Mouse (Mus musculus) stomach, embryonic 16.5 days (tissue): ENCODE data around the gene Cd52. TPM values are rescaled to one million over a fixed set of nuclear protein-coding genes. Genes with fewer than 3 reads are reported as not detected.
A peak's percentile ranks its signal among the peaks of the same experiment; 100 is the strongest.

Experiments used
- ATAC-seq: fragments of 200-750 bp; cut with Nextera tagmentation; 2 replicates; pipeline ENCODE4 v1.8.0; 2017; ENCODE audit warnings: moderate number of reproducible peaks, moderate TSS enrichment; ENCODE audit not compliant: insufficient read depth, low FRiP score
- H3K27ac ChIP-seq: fragments of 300-500 bp; sonication (generic); 2 replicates; pipeline ENCODE4 v1.5.1; 2014; ENCODE audit warnings: low read length
- H3K27me3 ChIP-seq: fragments of 300-500 bp; sonication (generic); 2 replicates; pipeline ENCODE4 v1.6.1; 2014; ENCODE audit warnings: low read length, control low read depth, mixed read lengths; ENCODE audit not compliant: control insufficient read depth, insufficient read depth
- H3K36me3 ChIP-seq: fragments of 300-500 bp; sonication (generic); 2 replicates; pipeline ENCODE4 v1.6.1; 2014; ENCODE audit warnings: low read length; ENCODE audit not compliant: control insufficient read depth, insufficient read depth
- H3K4me1 ChIP-seq: fragments of 300-500 bp; sonication (generic); 2 replicates; pipeline ENCODE4 v1.6.1; 2014; ENCODE audit warnings: low read length, control low read depth, mixed read lengths; ENCODE audit not compliant: control insufficient read depth, insufficient read depth
- H3K4me2 ChIP-seq: fragments of 300-500 bp; sonication (generic); 2 replicates; pipeline ENCODE4 v1.6.1; 2014; ENCODE audit warnings: low read depth, low read length, mixed read lengths
- H3K4me3 ChIP-seq: fragments of 300-500 bp; sonication (generic); replicated peaks from 2 replicates; pipeline ENCODE4 v1.5.1; 2014; ENCODE audit warnings: mild to moderate bottlenecking, low read length
- H3K9ac ChIP-seq: fragments of 300-500 bp; sonication (generic); 2 replicates; pipeline ENCODE4 v1.6.1; 2014; ENCODE audit warnings: low read length
- H3K9me3 ChIP-seq: fragments of 300-500 bp; sonication (generic); replicated peaks from 2 replicates; pipeline ENCODE4 v1.6.1; 2016; ENCODE audit warnings: low read length, control low read depth; ENCODE audit not compliant: control insufficient read depth
- WGBS: fragments of 180-500 bp; shearing (Covaris S2); extraction: QIAGEN DNeasy Blood & Tissue Kit; methylation state at CpG from one replicate; pipeline ENCODE4 v1.1.7; 2014; 5-methylcytosine and 5-hydroxymethylcytosine counted together
- polyA plus RNA-seq: library from polyadenylated mRNA; unstranded; fragments of >200 nt; fragmentation: Nextera tagmentation; extraction: Ambion mirVana; gene quantifications from 2 replicates; pipeline ENCODE4 v1.2.1, GENCODE M21; 2015

Cd52 gene
- polyA plus RNA-seq, 1 experiment from 2014 or later: 44.2 TPM

DNA sequence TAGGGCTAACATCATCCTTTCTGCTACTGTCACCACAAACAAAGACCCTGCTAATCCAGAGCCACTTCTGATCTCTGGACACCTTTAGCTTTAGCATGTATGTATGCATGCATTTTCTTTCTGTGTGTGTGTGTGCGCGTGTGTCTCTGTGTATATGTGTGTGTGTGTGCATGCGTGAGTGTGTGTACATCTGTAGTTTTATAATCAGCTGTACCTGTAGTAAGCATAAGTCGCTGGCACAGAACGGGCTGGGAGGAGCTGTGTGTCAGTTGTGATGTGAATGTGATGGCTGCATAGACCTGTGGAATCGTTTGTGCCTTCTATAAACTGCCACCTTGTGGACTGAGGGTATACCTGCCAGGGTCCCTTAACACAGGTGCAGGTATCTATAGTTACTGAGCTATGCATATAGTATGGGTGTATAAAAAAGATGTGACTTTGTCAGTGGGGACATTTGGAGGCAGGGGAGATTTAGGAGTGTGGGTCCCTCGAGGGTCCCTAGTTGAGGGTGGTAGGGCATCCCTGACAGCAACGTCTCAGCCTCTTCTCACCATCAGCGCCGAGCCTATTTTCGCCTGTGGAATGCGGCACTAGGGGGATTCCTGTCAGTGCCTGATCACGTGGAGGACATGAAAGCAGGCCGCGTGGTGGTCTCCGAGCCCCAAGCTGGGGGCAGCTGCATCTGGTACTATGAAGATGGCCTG lies 4.2 kb downstream of the Cd52 start:
- ATAC-seq: no peak
- Histone ChIP-seq H3K4me1 (no peaks in the 10 kb centered on the region), H3K4me3 (no peak overlapping the region), H3K9ac (no peak overlapping the region), H3K27me3 (no peaks in the 10 kb centered on the region), H3K27ac (no peak overlapping the region), H3K4me2 (no peak overlapping the region), H3K36me3 (no peaks in the 10 kb centered on the region), H3K9me3 (no peaks in the 10 kb centered on the region)
- WGBS: 80% methylated on average over 16 of the region's 16 CpGs

DNA sequence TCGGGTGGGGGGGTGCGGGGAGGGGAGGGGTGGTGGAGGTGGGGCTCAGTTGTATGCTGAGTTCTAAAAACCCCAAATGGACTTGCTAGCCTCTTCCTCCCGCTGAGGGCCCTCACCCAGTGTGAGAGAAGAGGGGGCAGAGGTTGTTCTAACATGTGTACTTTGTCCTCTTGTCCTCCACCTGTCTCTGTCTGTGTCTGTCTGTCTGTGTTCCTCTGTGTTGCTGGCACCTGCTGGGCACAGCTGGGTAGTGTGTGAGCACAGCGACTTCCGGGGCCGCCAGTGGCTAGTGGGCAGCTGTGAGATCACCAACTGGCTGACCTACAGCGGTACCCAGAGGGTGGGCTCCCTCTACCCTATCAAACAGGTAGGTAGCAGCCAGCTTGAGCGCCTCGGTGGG lies 5.9 kb downstream of the Cd52 start:
- H3K27me3 ChIP-seq: no peaks in the 10 kb centered on the region
- no peak for ATAC-seq
- H3K4me3 ChIP-seq: no peak overlapping the region
- H3K27ac ChIP-seq: no peak overlapping the region
- no peaks in the 10 kb centered on the region for H3K4me1 ChIP-seq
- H3K4me2 ChIP-seq: no peak overlapping the region
- 79% methylated on average over 9 of the region's 9 CpGs for WGBS
- H3K9me3 ChIP-seq: no peaks in the 10 kb centered on the region
- no peak overlapping the region for H3K9ac ChIP-seq
- H3K36me3 ChIP-seq: no peaks in the 10 kb centered on the region

DNA sequence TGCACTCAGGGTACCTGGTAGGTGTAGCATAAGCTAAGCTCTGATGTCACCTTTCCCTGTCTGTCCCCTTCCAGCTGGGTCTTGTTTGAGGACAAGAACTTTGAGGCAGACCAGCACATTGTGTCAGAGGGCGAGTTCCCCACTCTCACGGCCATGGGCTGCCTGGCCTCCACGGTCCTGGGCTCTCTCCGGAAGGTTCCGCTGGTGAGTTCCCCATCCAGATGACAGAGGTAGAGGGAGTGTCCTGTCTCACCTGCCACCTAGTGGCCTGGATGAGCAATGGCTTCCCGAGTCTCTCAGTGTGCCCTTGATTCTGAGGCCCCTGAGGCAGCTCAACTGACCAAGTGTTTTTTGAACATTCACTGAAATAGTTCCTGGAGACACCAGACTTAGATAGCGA lies 7.5 kb downstream of the Cd52 start:
- Histone ChIP-seq H3K4me3 (no peak overlapping the region), H3K27ac (no peak overlapping the region), H3K9ac (no peak overlapping the region), H3K36me3 (no peaks in the 10 kb centered on the region), H3K4me1 (no peaks in the 10 kb centered on the region; the same call in 1 of the 2 replicates), H3K27me3 (no peaks in the 10 kb centered on the region), H3K9me3 (no peaks in the 10 kb centered on the region), H3K4me2 (no peak overlapping the region)
- 26% methylated on average over 7 of the region's 7 CpGs for WGBS
- ATAC-seq: peak; percentile 54; the same call in 1 of the 2 replicates

DNA sequence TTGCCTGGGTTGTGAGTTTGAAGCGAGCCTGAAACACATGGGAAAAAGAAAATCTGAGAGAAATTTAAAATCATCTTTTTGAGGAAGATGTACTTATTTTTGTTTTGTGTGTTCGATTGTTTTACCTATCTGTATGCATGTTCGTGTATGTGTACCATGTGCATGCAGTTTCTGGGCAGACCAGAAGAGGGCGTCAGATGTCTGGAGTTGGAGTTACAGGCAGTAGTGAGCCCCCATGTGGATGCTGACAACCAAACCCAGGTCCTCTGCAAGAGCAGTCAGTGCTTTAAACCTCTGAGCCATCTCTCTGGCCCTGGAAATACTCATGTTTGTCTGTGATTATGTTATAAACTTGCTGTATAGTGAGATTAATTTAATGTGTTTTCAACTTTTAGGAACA lies 9.9 kb downstream of the Cd52 start:
- H3K4me3 ChIP-seq: no peak overlapping the region
- peaks cover 4% of the 10 kb centered on the region for H3K4me1 ChIP-seq
- H3K27me3 ChIP-seq: no peaks in the 10 kb centered on the region
- no peak overlapping the region for H3K9ac ChIP-seq
- no peaks in the 10 kb centered on the region for H3K36me3 ChIP-seq
- no peak overlapping the region for H3K4me2 ChIP-seq
- 86% methylated on average over 4 of the region's 4 CpGs for WGBS
- no peak for ATAC-seq
- H3K9me3 ChIP-seq: no peaks in the 10 kb centered on the region
- H3K27ac ChIP-seq: no peak overlapping the region

DNA sequence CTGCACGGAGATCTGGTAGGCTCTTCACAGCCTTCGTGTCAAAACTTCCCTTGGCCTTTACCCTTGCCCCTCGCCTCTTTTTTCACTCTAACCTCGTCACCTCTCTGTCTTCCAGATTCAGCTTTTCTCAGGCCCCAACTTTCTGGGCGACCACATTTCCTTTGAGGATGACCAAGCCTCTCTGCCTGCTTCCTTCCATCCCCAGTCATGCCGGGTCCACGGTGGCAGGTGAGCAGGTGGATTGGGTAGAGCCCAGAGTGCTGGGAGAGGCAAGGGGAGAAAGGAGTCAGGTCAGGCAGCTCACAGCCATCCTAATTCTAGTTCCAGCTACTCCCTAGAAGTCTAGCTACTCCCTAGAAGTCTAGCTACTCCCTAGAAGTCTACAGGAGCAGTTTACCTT lies 12.4 kb downstream of the Cd52 start:
- Histone ChIP-seq H3K9ac (peak overlapping the region; percentile 29; the same call in 1 of the 2 replicates), H3K4me2 (peak overlapping the region; percentile 76), H3K9me3 (no peaks in the 10 kb centered on the region), H3K4me1 (peaks cover 4% of the 10 kb centered on the region), H3K27ac (no peak overlapping the region), H3K27me3 (no peaks in the 10 kb centered on the region), H3K4me3 (peak overlapping the region; percentile 37), H3K36me3 (no peaks in the 10 kb centered on the region)
- ATAC-seq: no peak
- 7% methylated on average over 7 of the region's 7 CpGs for WGBS

DNA sequence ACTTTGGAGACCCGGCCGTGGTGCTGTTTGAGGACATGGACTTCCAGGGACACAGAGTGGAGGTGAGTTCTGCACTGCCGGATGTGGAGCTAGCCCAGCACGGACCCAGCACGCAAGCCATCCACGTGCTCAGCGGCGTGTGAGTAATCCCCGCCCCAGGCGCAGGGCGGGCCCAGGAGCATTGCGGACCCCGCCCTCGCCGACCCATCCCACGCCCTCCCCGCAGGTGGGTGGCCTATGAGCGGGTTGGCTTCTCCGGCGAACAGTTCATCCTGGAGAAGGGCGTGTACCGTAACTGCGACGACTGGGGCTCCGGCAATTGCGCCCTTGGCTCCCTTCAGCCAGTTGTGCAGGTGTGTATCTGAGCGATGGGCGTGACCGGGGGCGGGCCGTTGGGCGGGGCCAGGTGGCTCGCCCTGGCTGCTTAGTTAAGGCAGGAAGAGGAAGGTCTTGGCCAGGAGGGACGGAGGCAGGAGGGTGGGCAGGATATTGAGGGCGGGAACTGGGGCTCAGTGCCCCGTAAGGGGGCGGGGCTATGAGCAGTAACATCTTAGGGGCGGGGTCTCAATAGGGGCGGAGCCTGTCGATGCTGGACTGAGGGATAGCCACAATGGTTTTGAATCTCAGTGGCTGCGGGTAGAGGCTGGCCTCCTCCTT lies 13.0 kb downstream of the Cd52 start:
- under 1% methylated on average over 40 of the region's 41 CpGs for WGBS
- H3K27me3 ChIP-seq: no peaks in the 10 kb centered on the region
- H3K9ac ChIP-seq: peak overlapping the region; percentile 42; the same call in 1 of the 2 replicates
- no peak overlapping the region for H3K27ac ChIP-seq
- no peaks in the 10 kb centered on the region for H3K36me3 ChIP-seq
- peak; percentile 94 for ATAC-seq
- H3K4me3 ChIP-seq: peak overlapping the region; percentile 37
- H3K4me2 ChIP-seq: peak overlapping the region; percentile 76
- H3K4me1 ChIP-seq: peaks cover 4% of the 10 kb centered on the region
- H3K9me3 ChIP-seq: no peaks in the 10 kb centered on the region

DNA sequence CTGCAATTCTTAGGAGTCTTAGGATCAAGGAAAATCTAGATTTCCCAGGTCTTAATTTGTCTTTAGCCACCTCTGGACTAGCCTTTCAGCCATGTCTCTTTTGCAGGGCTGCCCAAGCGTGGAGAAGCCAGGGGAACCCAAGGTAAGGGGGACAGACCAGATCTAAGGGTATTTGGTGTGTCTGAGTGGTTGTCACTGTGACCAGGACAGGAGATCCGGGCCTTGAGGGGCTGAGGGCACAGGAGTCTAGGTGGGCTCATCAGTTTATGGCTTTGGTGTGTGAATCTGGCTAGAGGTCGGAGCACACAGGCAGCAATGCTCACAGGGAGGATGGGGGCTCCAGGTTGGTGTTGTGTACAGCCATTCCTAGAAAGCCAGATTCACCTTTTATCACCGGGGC lies 14.2 kb downstream of the Cd52 start:
- Histone ChIP-seq H3K9ac (no peak overlapping the region), H3K4me2 (no peak overlapping the region), H3K4me1 (peaks cover 4% of the 10 kb centered on the region), H3K36me3 (no peaks in the 10 kb centered on the region), H3K27me3 (no peaks in the 10 kb centered on the region), H3K27ac (no peak overlapping the region), H3K9me3 (no peaks in the 10 kb centered on the region), H3K4me3 (no peak overlapping the region)
- 85% methylated on average over 4 of the region's 4 CpGs for WGBS
- ATAC-seq: no peak

DNA sequence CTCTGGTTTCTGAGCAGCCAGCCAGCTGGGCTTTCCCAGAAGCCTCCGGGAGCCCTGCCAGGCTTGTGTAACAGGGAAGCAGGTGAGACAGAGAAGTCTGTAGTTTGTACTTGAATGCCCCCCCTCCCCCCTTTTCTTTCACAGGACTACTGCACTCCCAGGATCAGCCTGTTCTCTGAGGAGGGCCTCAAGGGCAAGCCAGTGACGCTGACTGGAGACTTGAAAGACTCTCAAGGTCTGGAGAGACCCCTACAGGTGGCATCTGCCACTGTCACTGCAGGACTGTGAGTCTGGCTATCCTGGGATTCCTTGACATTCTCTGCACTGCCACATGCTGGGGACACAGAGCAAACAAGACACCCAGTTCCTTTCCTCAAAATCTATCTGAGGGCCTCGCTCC lies 16.2 kb downstream of the Cd52 start:
- no peak overlapping the region for H3K4me3 ChIP-seq
- H3K9me3 ChIP-seq: no peaks in the 10 kb centered on the region
- H3K27me3 ChIP-seq: no peaks in the 10 kb centered on the region
- peaks cover 4% of the 10 kb centered on the region for H3K4me1 ChIP-seq
- no peak overlapping the region for H3K4me2 ChIP-seq
- H3K27ac ChIP-seq: no peak overlapping the region
- ATAC-seq: no peak
- WGBS: 11% methylated on average over 3 of the region's 3 CpGs
- no peak overlapping the region for H3K9ac ChIP-seq
- no peaks in the 10 kb centered on the region for H3K36me3 ChIP-seq

DNA sequence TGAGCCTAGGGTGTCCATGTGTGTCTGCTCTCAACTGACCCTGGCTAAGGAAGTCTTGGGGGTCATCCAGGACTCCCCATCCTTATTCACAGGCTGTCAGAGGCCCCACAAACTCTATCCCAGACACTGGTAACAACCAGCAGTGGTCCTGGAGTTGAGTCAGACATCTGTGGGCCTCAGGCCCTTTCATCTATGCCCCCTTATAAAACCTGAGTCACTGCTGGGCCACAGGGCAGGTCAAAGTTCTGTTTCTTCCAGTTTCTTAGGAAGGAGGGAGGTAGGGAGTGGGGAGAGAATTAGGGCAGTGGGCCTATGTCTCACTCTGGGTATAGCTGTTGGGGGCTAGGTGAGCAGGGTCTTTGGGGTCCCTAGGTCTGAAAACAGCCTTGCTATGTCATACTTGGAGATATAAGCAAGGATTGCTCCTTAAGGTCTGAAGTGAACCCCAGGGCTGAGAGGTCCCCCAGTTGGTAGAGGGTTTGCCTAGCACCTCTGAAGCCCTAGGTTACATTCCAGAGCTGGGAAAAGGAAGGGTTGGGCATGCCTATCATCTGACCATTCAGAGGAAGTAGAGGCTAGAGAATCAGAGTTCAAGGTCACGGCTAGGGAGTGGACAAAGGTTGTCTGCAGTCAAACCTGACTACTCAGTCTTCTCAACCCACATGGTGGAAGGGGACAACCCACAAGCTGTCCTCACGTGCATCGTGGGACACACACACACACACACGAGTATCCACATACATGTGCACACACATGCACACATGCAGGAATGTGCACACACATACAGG lies 25.9 kb downstream of the Cd52 start:
- no peak overlapping the region for H3K4me3 ChIP-seq
- no peak for ATAC-seq
- no peaks in the 10 kb centered on the region for H3K27me3 ChIP-seq
- no peak overlapping the region for H3K4me2 ChIP-seq
- peak overlapping the region; percentile 89; the same call in 1 of the 2 replicates for H3K27ac ChIP-seq
- H3K9me3 ChIP-seq: no peaks in the 10 kb centered on the region
- no peaks in the 10 kb centered on the region for H3K4me1 ChIP-seq
- 84% methylated on average over 4 of the region's 4 CpGs for WGBS
- no peaks in the 10 kb centered on the region for H3K36me3 ChIP-seq
- no peak overlapping the region for H3K9ac ChIP-seq
